Mouse (Mus musculus) kidney, embryonic 14.5 days (tissue): ENCODE results near the gene Cfap44. TPM values are rescaled to one million over a fixed set of nuclear protein-coding genes. Genes with fewer than 3 reads are reported as not detected.

Experiments
- ATAC-seq: fragments of 200-750 bp; cut with Nextera tagmentation; 2 replicates; pipeline ENCODE4 v1.8.0; 2017; ENCODE audit warnings: moderate number of reproducible peaks, mild to moderate bottlenecking, moderate TSS enrichment, moderate library complexity; ENCODE audit not compliant: low FRiP score, low TSS enrichment
- H3K27ac ChIP-seq: fragments of 300-500 bp; sonication (generic); 2 replicates; pipeline ENCODE4 v1.5.1; 2014; ENCODE audit warnings: low read depth, mild to moderate bottlenecking, low read length, moderate library complexity, mixed read lengths
- H3K27me3 ChIP-seq: fragments of 300-500 bp; sonication (generic); 2 replicates; pipeline ENCODE4 v1.6.1; 2014; ENCODE audit warnings: mild to moderate bottlenecking, low read length; ENCODE audit not compliant: control insufficient read depth, insufficient read depth
- H3K36me3 ChIP-seq: fragments of 300-500 bp; sonication (generic); 2 replicates; pipeline ENCODE4 v1.6.1; 2014; ENCODE audit warnings: low read length, mixed read lengths; ENCODE audit not compliant: control insufficient read depth, insufficient read depth
- H3K4me1 ChIP-seq: fragments of 300-500 bp; sonication (generic); 2 replicates; pipeline ENCODE4 v1.6.1; 2014; ENCODE audit warnings: low read length, mixed read lengths; ENCODE audit not compliant: control insufficient read depth, insufficient read depth
- H3K4me2 ChIP-seq: fragments of 300-500 bp; sonication (generic); replicated peaks from 2 replicates; pipeline ENCODE4 v1.6.1; 2014; ENCODE audit warnings: low read depth, mild to moderate bottlenecking, low read length
- H3K4me3 ChIP-seq: fragments of 300-500 bp; sonication (generic); 2 replicates; pipeline ENCODE4 v1.5.1; 2014; ENCODE audit warnings: mild to moderate bottlenecking, low read length
- H3K9ac ChIP-seq: fragments of 300-500 bp; sonication (generic); 2 replicates; pipeline ENCODE4 v1.6.1; 2014; ENCODE audit warnings: low read depth, mild to moderate bottlenecking, low read length, moderate library complexity
- H3K9me3 ChIP-seq: fragments of 300-500 bp; sonication (generic); 2 replicates; pipeline ENCODE4 v1.6.1; 2016; ENCODE audit warnings: low read length; ENCODE audit not compliant: control insufficient read depth
- WGBS: fragments of 180-500 bp; shearing (Covaris S2); extraction: QIAGEN DNeasy Blood & Tissue Kit; methylation state at CpG from one replicate; pipeline ENCODE4 v1.1.7; 2014; 5-methylcytosine and 5-hydroxymethylcytosine counted together
- polyA plus RNA-seq: library from polyadenylated mRNA; unstranded; fragments of >200 nt; fragmentation: Nextera tagmentation; extraction: Ambion mirVana; gene quantifications from 2 replicates; pipeline ENCODE4 v1.2.1, GENCODE M21; 2014

Gene Cfap44
- polyA plus RNA-seq, 1 experiment from 2014 or later, result 0.46 TPM

DNA sequence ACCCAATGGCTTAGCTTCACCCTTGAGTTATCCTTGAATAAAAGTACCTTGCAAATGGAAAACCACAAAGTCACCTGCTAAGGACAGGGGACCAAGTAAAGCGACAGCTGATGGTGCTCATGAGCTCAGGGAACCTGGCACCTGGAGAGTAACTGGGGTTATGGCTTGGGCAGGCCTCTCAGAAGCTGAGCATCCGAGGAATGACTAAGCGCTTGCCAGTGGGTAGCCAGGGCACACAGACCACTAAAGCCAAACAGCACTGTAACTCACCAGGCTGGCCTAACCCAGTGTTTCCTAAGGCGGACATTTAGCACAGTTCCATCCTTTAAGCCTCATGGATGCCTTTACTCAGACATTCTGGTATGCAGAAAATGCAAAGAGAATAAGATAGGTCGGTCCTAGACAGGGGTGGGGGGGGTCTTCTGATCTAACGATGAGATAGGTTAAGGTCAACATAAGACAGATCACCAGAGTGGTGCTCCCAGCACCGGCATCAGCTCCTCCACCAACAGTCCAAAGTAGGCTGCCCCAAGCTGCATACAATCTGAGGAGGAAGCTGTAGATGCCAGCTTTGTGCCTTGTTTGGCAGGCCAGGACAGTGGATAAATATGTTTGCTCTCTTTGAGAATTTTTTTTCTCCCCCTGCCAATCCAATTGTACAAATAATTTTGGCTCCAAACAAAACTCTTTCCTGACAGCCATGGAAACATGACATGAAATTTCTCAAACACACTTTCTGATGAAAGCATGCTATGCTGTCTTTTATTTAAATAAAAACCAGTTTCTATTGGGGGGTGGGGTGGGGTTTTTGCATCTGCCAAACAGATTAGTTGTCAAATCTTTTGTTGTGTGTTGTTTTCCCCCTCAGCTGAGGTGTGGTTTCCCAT is 115.1 kb downstream of the Cfap44 start:
- H3K27me3 ChIP-seq, result no peaks in the 10 kb centered on the region
- no peak overlapping the region for H3K27ac ChIP-seq
- 78% methylated on average over 7 of the region's 7 CpGs for WGBS

DNA sequence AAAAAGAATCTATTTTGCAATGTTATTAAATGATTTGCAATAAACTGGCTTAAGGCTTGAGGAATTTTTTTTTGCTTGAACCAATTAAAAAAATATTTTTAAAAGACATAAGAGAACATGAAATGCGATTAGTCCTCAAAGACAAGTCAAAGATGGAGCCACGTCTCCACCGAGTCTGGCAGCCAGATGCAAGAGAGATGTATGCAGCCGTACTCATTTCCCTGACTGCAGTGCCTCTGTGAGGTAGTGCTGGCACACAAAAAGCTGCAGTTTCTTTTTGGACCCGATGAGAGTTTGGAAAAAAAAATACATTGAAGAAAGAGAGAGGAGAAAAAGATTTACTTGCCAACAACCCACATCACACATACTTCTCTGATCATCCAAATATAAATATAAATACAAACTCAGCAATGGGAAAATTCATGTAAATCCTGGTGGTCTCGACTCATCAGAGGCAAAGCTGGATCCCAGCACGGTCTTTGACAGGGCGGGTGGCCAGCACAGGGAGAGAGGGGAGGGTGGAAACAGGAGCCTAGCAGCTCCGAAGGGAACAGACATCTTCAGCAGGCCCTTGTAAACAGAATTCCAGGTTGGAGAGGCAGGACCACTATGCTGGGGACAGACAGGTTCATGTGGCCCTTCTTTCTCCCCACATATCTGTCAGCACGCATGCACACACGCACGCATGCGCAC is 116.1 kb downstream of the Cfap44 start:
- Histone ChIP-seq H3K27me3 (no peaks in the 10 kb centered on the region), H3K9ac (no peak overlapping the region), H3K9me3 (no peaks in the 10 kb centered on the region), H3K4me1 (peaks cover 8% of the 10 kb centered on the region), H3K4me3 (no peak overlapping the region), H3K27ac (no peak overlapping the region), H3K36me3 (peaks cover 22% of the 10 kb centered on the region), H3K4me2 (no peak overlapping the region)
- no peak for ATAC-seq
- 80% methylated on average over 13 of the region's 13 CpGs for WGBS

More for the DNA sequence above, 115.1 kb downstream of the Cfap44 start:
- no peak overlapping the region for H3K4me3 ChIP-seq
- H3K36me3 ChIP-seq, result peaks cover 26% of the 10 kb centered on the region
- ATAC-seq, result no peak
- no peak overlapping the region for H3K9ac ChIP-seq
- H3K4me2 ChIP-seq, result no peak overlapping the region
- peaks cover 2% of the 10 kb centered on the region; the same call in 1 of the 2 replicates for H3K9me3 ChIP-seq
- peaks cover 8% of the 10 kb centered on the region for H3K4me1 ChIP-seq

DNA sequence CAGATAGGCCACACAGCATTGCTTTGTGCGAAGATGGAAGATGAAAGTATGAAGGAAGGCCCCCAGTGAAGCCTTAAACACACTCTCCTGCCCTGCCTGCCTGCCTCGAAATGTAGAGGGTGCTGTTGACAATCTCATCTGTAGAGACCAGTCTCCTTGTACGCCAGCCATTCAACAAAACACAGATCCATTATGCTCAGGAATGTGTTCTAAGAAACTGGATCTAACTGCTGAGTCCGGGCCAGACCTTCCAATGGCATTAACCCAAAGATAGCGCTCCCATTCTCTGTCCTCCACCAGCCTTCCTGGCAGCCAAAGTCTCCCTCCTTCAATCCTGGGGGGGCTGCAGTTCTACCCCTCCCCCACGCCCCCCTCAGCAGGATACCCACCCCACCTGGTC is 121.9 kb downstream of the Cfap44 start:
- H3K9ac ChIP-seq, result no peak overlapping the region
- H3K4me2 ChIP-seq, result no peak overlapping the region
- ATAC-seq, result no peak
- no peaks in the 10 kb centered on the region for H3K27me3 ChIP-seq
- no peak overlapping the region for H3K27ac ChIP-seq
- no peak overlapping the region for H3K4me3 ChIP-seq
- H3K36me3 ChIP-seq, result peaks cover 46% of the 10 kb centered on the region
- WGBS, result 94% methylated on average over 6 of the region's 6 CpGs
- H3K4me1 ChIP-seq, result no peaks in the 10 kb centered on the region
- H3K9me3 ChIP-seq, result no peaks in the 10 kb centered on the region

DNA sequence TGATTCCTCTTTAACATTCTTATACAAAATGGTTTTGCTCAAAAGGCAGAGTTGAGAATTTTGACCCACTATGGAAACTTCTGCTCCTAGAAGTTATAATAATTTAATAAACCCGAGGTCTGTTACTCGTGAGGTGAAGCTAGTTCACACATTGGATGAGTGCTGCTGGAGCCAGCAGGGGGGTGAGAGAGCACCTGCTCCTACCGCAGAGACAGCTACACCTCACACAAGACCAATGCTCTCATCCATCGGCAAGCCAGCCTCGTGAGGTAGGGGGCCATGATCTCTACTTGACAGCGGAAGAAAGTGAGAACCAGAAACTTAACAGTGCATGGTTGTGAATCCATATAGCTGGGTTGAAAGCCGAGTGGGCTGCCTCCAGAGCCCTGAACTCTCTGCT is 129.0 kb downstream of the Cfap44 start:
- 82% methylated on average over 7 of the region's 7 CpGs for WGBS
- no peak overlapping the region for H3K4me2 ChIP-seq
- H3K36me3 ChIP-seq, result peaks cover 21% of the 10 kb centered on the region
- H3K4me1 ChIP-seq, result peaks cover 9% of the 10 kb centered on the region; the same call in 1 of the 2 replicates
- H3K27me3 ChIP-seq, result no peaks in the 10 kb centered on the region
- H3K9ac ChIP-seq, result no peak overlapping the region
- ATAC-seq, result no peak
- no peaks in the 10 kb centered on the region for H3K9me3 ChIP-seq
- no peak overlapping the region for H3K27ac ChIP-seq
- H3K4me3 ChIP-seq, result no peak overlapping the region

DNA sequence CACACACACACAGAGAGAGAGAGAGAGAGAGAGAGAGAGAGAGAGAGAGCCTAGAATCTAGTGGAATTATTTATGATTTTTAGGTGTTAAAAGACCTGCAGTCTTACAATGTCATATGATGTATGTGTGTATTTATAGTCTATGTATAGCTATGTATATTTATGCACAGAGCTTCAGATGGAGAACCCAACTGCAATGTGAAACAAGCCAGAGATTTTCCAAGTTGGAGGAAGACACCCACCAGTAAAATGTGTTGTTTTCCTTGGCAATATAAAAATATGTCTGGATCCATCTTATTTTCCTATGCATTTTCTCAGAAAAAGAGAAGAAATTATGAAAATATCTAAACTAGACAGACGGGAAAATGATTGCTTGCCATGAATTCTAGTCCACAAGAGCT is 131.4 kb downstream of the Cfap44 start:
- WGBS, result 86% methylated on average over 1 of the region's 1 CpGs
- H3K4me1 ChIP-seq, result peaks cover 27% of the 10 kb centered on the region
- H3K9me3 ChIP-seq, result no peaks in the 10 kb centered on the region
- H3K9ac ChIP-seq, result no peak overlapping the region
- no peak overlapping the region for H3K27ac ChIP-seq
- peaks cover under 1% of the 10 kb centered on the region; the same call in 1 of the 2 replicates for H3K36me3 ChIP-seq
- no peak overlapping the region for H3K4me2 ChIP-seq
- H3K27me3 ChIP-seq, result no peaks in the 10 kb centered on the region
- no peak overlapping the region for H3K4me3 ChIP-seq
- ATAC-seq, result no peak

DNA sequence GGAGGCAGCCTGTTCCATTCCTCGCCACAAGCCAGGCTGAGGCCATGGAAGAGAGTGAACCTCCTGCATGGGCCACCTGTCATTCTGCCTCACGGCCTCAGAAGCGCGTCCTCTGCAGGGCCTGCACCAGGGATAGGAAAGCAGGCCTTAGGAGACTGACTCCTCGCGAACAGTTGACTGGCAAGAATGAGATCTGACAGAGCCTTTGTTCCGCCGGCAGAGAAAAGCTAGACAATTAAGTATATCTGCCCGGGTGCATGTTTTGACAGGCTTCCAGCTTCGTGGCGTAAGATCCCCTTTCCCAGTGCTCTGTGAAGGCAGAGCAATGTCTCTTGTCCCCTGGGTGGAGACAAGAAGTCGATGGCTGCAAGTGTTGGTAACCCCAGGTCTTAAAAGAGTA is 132.1 kb downstream of the Cfap44 start:
- Histone ChIP-seq H3K4me3 (no peak overlapping the region), H3K4me2 (no peak overlapping the region), H3K9ac (no peak overlapping the region), H3K36me3 (no peaks in the 10 kb centered on the region; the same call in 1 of the 2 replicates), H3K9me3 (no peaks in the 10 kb centered on the region), H3K27ac (peak overlapping the region; percentile 3; the same call in 1 of the 2 replicates), H3K4me1 (peaks cover 33% of the 10 kb centered on the region), H3K27me3 (no peaks in the 10 kb centered on the region)
- WGBS, result 27% methylated on average over 12 of the region's 12 CpGs
- no peak for ATAC-seq

DNA sequence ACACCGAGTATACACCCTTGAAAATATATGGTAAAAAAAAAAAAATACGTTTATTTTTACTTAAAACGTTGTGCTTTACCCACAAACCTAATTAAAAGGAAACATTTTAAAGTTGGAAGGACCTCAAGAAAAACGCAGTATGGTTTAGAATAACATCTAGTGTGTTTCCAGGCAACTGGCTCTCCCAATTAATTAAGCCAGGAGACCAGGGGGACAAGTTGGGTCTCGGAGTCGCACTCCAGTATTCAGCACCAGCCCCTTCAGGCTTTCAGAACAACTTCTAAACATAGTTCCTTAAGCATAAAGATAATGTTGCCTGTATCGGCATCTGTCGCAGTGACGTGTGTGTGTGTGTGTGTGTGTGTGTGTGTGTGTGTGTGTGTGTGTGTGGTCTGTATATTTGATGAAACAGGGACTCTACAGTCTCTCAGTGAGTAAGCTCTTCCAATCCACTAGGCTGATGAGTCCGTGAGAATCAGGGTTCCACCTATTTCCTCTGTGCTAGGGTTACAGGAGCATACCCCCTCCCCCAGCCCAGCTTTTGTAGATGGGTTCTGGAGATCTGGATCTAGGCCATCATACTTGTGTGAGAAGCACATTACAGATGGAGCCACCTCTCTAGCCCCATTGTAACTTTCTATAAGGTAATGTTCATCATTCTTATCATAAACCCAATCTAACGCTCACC is 132.8 kb downstream of the Cfap44 start:
- Histone ChIP-seq H3K4me2 (no peak overlapping the region), H3K4me1 (peaks cover 34% of the 10 kb centered on the region)
- 50% methylated on average over 11 of the region's 11 CpGs for WGBS

DNA sequence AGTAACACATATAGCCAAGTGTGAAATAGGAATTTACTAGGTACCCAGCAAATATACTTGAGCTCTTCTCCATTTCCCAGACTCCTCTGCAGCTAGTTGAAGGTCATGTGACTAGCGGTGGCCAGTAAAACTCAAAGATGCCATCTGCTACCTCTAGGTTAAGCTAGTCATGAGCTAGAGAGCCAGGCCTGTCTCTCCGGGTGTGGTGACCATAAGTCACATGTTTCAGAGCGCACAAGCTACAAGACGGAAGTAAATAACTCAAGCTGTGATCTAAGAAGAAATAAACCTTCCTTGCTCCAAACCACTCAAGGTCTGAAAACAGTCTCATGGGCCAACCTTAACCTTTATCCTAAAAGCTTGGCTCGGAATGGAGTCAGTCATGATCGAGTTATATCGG is 134.4 kb downstream of the Cfap44 start:
- H3K4me1 ChIP-seq, result peaks cover 44% of the 10 kb centered on the region
- ATAC-seq, result no peak
- no peaks in the 10 kb centered on the region for H3K36me3 ChIP-seq
- no peak overlapping the region for H3K9ac ChIP-seq
- no peaks in the 10 kb centered on the region for H3K9me3 ChIP-seq
- H3K4me2 ChIP-seq, result no peak overlapping the region
- H3K4me3 ChIP-seq, result no peak overlapping the region
- H3K27ac ChIP-seq, result no peak overlapping the region
- 85% methylated on average over 7 of the region's 7 CpGs for WGBS
- H3K27me3 ChIP-seq, result no peaks in the 10 kb centered on the region

More for the DNA sequence above, 132.8 kb downstream of the Cfap44 start:
- no peak overlapping the region for H3K4me3 ChIP-seq
- no peak overlapping the region for H3K9ac ChIP-seq
- H3K27ac ChIP-seq, result no peak overlapping the region
- H3K36me3 ChIP-seq, result no peaks in the 10 kb centered on the region
- no peaks in the 10 kb centered on the region for H3K27me3 ChIP-seq
- no peak for ATAC-seq
- no peaks in the 10 kb centered on the region for H3K9me3 ChIP-seq
